Mouse (Mus musculus): Measurements from ENCODE around the gene Gmds. TPM values are rescaled to one million over a fixed set of nuclear protein-coding genes. Genes with fewer than 3 reads are reported as not detected.
A peak's percentile ranks its signal among the peaks of the same experiment; 100 is the strongest.

Gmds gene
- polyA plus RNA-seq, 1 experiment from 2014 or later: 41.0 TPM

DNA sequence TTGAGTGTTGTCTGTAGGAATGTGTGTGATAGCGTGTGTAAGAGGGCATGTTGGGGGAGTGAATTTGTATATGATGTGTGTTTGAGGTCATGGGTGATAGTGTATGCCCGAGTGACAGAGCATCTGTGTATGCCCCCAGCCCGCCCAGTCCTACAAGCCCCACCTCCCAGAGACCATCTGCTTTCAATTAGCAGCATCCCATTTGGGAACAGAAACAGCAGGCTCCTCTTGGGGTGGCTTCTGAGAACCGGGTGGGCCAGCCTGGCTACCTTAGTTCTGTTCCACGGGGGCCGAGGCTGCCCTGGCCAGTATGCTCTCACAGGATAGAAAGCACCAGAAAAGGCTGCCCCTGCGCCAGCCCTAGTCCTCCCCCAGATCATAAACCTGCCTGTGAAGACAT is 520.2 kb downstream of the Gmds start:
- H3K27me3 ChIP-seq: peaks cover 78% of the 10 kb centered on the region
- 29% methylated on average over 7 of the region's 7 CpGs for WGBS
- no peak overlapping the region for H3K9ac ChIP-seq
- H3K36me3 ChIP-seq: no peaks in the 10 kb centered on the region
- ATAC-seq (ENCODE audit: insufficient number of reproducible peaks, insufficient read depth, low FRiP score, low TSS enrichment, low read depth): no peak
- H3K4me1 ChIP-seq: peaks cover 78% of the 10 kb centered on the region
- H3K4me2 ChIP-seq: no peak overlapping the region
- H3K27ac ChIP-seq: no peak overlapping the region
- H3K4me3 ChIP-seq: no peak overlapping the region
- no peaks in the 10 kb centered on the region for H3K9me3 ChIP-seq

DNA sequence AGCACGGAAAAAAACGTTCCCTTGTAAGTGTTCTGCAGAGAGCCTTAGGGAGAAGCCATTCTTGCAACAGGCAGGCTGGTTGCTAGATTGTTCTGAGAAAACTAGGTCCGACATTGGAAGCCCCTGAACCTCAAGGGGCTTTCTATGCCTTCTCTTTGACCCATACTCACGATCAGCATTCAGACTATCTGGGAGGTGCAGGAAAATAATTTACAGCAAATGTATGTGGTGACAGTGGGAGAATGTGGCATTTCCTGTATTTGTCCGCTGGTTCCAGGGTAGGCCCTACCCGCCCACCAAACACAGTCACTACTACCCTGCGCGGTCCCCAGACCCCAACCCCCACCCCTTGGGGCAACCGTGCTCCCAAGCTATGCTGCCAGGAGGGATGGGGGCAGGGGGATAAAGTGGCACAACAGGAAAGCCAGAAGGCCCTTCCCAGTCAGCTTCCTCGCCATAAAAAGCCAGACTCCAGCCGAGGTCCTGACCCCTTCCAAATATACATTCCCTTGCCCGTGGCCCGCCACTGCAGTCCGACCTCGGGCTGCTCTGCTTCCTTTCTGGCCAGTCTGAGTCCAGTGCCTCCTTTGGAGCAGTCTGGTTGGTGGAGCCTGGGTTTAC is 523.0 kb downstream of the Gmds start:
- no peaks in the 10 kb centered on the region for H3K9me3 ChIP-seq
- peak overlapping the region; percentile 58 for H3K9ac ChIP-seq
- H3K27me3 ChIP-seq: peaks cover 91% of the 10 kb centered on the region
- H3K27ac ChIP-seq: no peak overlapping the region
- peak; percentile 29; the same call in 1 of the 2 replicates for ATAC-seq (ENCODE audit: insufficient number of reproducible peaks, insufficient read depth, low FRiP score, low TSS enrichment, low read depth)
- peak overlapping the region; percentile 65 for H3K4me2 ChIP-seq
- peaks cover 70% of the 10 kb centered on the region for H3K4me1 ChIP-seq
- H3K36me3 ChIP-seq: no peaks in the 10 kb centered on the region
- 21% methylated on average over 15 of the region's 15 CpGs for WGBS
- H3K4me3 ChIP-seq: no peak overlapping the region

DNA sequence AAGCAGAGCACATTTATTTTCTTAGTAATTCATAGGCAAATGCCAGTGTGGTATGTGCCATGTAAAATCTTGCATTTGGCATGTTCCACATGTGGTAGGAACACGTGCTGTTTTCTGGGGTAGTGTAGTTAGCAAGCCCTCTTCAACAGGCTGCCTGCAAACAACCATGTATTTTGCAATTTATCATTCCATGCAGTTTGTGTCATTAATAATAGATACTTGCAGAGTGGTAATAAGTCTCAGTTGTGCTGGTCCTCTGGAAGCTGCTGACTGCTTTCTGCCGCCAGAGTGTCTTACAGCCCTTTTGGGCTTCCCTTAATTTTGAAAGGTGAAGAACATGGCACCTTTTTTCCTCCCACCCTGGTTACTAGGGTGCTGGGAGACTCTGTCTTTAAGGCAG is 525.8 kb downstream of the Gmds start:
- no peaks in the 10 kb centered on the region for H3K9me3 ChIP-seq
- no peak for ATAC-seq (ENCODE audit: insufficient number of reproducible peaks, insufficient read depth, low FRiP score, low TSS enrichment, low read depth)
- no peaks in the 10 kb centered on the region for H3K36me3 ChIP-seq
- H3K4me1 ChIP-seq: peaks cover 61% of the 10 kb centered on the region
- WGBS: 56% methylated on average over 2 of the region's 2 CpGs
- peaks cover 84% of the 10 kb centered on the region for H3K27me3 ChIP-seq
- H3K4me3 ChIP-seq: peak overlapping the region; percentile 14
- peak overlapping the region; percentile 36; the same call in 1 of the 2 replicates for H3K9ac ChIP-seq
- peak overlapping the region; percentile 65 for H3K4me2 ChIP-seq
- no peak overlapping the region for H3K27ac ChIP-seq

DNA sequence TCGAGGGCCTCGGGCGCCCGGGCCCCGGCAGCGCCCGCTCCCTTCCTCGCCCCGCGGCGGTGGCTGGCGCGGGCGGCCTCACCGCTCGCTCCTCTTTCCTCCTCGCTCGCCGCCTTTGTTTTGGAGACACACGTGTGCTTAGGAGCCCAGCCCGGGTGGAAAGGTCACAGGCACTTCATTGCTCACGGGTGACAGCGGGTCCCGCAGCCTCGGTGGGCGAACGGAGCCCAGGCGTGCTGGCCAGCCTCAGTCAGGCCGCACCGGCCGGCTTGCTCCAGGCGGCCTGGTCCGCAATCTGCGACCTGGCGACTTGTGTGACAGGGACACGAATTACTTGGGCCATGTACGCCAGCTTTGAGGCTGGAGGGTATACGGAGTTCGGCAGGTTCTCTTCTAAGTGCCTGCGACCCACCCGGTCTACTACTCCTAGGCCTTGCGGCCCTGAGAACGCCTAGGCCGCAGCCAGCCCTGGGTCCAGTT is 527.0 kb downstream of the Gmds start:
- Histone ChIP-seq H3K27me3 (peaks cover 85% of the 10 kb centered on the region), H3K4me2 (peak overlapping the region; percentile 65), H3K4me1 (peaks cover 69% of the 10 kb centered on the region), H3K36me3 (no peaks in the 10 kb centered on the region), H3K9me3 (no peaks in the 10 kb centered on the region), H3K9ac (peak overlapping the region; percentile 78), H3K27ac (peak overlapping the region; percentile 72), H3K4me3 (peak overlapping the region; percentile 49)
- whole genome bisulfite sequencing: 12% methylated on average over 44 of the region's 44 CpGs
- peak; percentile 8; the same call in 1 of the 2 replicates for ATAC-seq (ENCODE audit: insufficient number of reproducible peaks, insufficient read depth, low FRiP score, low TSS enrichment, low read depth)

DNA sequence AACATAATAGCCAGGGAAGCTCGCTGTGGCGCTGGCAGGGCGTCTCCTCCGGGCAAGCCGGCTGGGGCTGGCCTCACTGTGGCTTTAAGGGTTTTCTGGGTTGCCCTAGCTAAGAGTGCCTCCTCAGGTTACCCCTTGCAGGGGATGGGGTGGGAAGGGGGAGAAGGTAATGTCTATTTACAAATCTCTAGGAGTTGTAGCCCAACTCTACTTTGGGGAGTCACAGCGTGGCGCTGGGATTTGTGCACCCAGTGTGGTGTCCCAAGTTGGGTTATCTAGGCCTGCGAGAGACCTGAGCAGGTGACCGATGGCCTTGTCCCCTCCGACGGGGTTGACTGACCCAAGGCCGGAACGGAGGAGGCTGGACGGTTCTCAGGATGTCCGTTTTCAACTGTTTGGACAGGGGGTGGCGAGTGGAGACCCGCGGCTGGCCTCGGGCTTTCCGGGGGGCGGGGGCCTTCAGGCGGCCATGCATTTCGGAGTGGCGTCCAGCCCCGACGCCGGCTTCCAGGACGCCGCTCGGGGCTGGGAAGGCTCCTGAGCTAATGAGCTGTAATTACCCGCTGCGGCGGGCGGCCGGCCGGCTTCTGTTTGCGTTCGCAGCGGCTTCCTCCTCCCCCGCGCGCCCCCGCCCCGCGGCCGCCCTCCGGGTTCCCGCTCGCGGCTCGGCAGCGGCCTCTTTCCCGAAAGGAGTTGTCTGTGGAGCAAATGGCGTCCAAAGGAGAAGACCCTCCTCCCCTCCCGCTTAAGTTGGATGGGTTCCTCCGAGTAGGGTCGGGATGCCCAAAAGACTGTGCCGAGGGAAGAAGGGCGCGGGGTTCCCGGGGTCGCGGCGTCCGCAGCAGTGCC is 527.6 kb downstream of the Gmds start:
- peak overlapping the region; percentile 65 for H3K4me2 ChIP-seq
- no peaks in the 10 kb centered on the region for H3K36me3 ChIP-seq
- no peaks in the 10 kb centered on the region for H3K9me3 ChIP-seq
- ATAC-seq (ENCODE audit: insufficient number of reproducible peaks, insufficient read depth, low FRiP score, low TSS enrichment, low read depth): peak; percentile 39; the same call in 1 of the 2 replicates
- peak overlapping the region; percentile 78 for H3K9ac ChIP-seq
- peak overlapping the region; percentile 72 for H3K27ac ChIP-seq
- under 1% methylated on average over 58 of the region's 65 CpGs for WGBS
- H3K4me3 ChIP-seq: peak overlapping the region; percentile 49
- peaks cover 85% of the 10 kb centered on the region for H3K27me3 ChIP-seq
- peaks cover 66% of the 10 kb centered on the region for H3K4me1 ChIP-seq

DNA sequence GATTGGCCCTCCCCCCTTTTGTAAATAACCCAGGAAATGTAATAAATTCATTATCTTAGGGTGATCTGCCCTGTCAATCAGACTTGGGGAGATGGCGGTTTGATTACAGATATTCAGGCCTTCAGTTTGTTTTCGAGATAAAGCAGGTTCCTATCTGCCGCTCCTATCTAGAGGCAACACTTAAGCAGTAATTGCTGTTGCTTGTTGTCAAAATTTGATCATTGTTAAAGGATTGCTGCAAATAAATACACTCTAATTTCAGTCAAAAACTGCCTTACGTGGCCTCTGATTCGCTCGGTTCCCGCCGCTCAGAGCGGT is 528.2 kb downstream of the Gmds start:
- H3K9ac ChIP-seq: peak overlapping the region; percentile 78
- H3K27ac ChIP-seq: peak overlapping the region; percentile 72; the same call in 1 of the 2 replicates
- 2% methylated on average over 9 of the region's 9 CpGs for WGBS
- H3K27me3 ChIP-seq: peaks cover 85% of the 10 kb centered on the region
- H3K36me3 ChIP-seq: no peaks in the 10 kb centered on the region
- H3K4me2 ChIP-seq: peak overlapping the region; percentile 65
- peaks cover 66% of the 10 kb centered on the region for H3K4me1 ChIP-seq
- no peaks in the 10 kb centered on the region for H3K9me3 ChIP-seq
- peak overlapping the region; percentile 49 for H3K4me3 ChIP-seq
- no peak for ATAC-seq (ENCODE audit: insufficient number of reproducible peaks, insufficient read depth, low FRiP score, low TSS enrichment, low read depth)

DNA sequence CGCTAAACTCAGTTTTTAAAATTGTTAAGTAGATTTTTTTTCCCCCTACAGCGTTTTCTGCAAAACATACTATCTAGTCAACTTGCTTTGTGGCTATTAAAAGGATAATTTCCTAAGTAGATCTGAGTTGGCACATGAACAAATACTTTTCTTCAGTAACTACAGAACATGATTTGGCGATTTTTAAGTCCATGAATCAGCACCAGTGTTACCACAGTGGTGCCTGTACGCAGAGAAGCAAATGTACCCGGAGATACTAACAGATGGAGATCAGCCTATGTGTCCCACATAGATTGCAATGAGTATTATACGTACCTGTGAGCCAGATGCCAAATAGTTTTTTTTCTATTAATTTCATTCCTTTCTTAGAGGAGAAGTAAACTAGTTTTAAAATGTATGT is 528.8 kb downstream of the Gmds start:
- 8% methylated on average over 6 of the region's 6 CpGs for WGBS
- Histone ChIP-seq H3K27me3 (peaks cover 85% of the 10 kb centered on the region), H3K9me3 (no peaks in the 10 kb centered on the region), H3K27ac (no peak overlapping the region), H3K4me3 (peak overlapping the region; percentile 38), H3K9ac (peak overlapping the region; percentile 62; the same call in 1 of the 2 replicates), H3K4me2 (peak overlapping the region; percentile 47), H3K4me1 (peaks cover 61% of the 10 kb centered on the region), H3K36me3 (no peaks in the 10 kb centered on the region)
- ATAC-seq (ENCODE audit: insufficient number of reproducible peaks, insufficient read depth, low FRiP score, low TSS enrichment, low read depth): no peak

DNA sequence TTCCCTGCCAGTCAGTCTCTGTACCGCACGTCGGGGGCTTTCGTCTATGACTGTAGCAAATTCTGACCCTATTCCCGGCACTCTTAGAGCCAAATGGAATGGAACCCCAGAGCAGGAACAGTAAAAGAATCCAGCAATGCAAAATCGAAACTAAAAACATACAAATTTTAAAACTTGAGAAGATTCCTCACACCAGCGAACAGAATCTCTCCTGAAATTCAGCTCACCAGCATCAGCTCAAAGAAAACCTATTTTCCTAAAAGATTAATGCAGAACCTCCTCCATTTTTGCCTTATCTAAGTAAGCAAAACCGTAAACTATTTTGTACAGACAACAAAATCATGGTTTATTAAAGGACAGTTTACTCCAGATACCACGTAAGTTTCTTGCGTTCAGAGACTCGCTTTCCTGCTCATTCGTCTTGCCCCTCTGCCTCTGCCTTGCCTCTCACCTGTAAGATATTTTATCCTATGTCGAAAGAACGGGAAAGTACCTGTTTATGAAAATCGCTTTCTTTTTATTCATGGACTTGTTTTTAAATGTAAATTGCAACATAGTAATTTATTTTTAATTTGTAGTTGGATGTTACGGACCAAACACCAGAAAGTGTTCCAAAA is 529.6 kb downstream of the Gmds start:
- H3K36me3 ChIP-seq: no peaks in the 10 kb centered on the region
- peak overlapping the region; percentile 70 for H3K4me3 ChIP-seq
- H3K9me3 ChIP-seq: no peaks in the 10 kb centered on the region
- peak overlapping the region; percentile 89 for H3K9ac ChIP-seq
- H3K4me1 ChIP-seq: peaks cover 59% of the 10 kb centered on the region
- ATAC-seq (ENCODE audit: insufficient number of reproducible peaks, insufficient read depth, low FRiP score, low TSS enrichment, low read depth): no peak
- peak overlapping the region; percentile 95; the same call in 1 of the 2 replicates for H3K27ac ChIP-seq
- 4% methylated on average over 16 of the region's 16 CpGs for WGBS
- H3K4me2 ChIP-seq: peak overlapping the region; percentile 97
- peaks cover 85% of the 10 kb centered on the region for H3K27me3 ChIP-seq

DNA sequence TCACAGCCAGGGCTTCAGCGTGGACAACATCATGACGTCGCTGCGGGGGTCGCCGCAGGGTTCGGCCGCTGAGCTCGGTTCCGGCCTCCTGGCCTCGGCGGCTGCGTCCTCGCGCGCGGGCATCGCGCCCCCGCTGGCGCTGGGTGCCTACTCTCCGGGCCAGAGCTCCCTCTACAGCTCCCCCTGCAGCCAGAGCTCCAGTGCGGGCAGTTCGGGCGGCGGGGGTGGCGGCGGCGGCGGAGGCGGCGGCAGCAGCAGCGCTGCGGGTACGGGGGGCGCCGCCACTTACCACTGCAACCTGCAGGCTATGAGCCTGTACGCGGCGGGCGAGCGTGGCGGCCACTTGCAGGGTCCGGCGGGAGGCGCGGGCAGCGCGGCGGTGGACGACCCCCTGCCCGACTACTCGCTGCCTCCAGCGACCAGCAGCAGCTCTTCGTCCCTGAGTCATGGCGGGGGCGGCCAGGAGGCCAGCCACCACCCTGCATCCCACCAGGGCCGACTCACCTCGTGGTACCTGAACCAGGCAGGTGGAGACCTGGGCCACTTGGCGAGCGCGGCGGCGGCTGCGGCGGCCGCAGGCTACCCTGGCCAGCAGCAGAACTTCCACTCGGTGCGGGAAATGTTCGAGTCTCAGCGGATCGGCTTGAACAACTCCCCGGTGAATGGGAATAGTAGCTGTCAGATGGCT is 530.3 kb downstream of the Gmds start:
- peak overlapping the region; percentile 89 for H3K9ac ChIP-seq
- peak overlapping the region; percentile 95 for H3K27ac ChIP-seq
- H3K27me3 ChIP-seq: peaks cover 85% of the 10 kb centered on the region
- under 1% methylated on average over 69 of the region's 73 CpGs for WGBS
- H3K4me2 ChIP-seq: peak overlapping the region; percentile 97
- no peaks in the 10 kb centered on the region for H3K36me3 ChIP-seq
- ATAC-seq (ENCODE audit: insufficient number of reproducible peaks, insufficient read depth, low FRiP score, low TSS enrichment, low read depth): no peak
- H3K9me3 ChIP-seq: no peaks in the 10 kb centered on the region
- peak overlapping the region; percentile 70 for H3K4me3 ChIP-seq
- H3K4me1 ChIP-seq: peaks cover 59% of the 10 kb centered on the region

DNA sequence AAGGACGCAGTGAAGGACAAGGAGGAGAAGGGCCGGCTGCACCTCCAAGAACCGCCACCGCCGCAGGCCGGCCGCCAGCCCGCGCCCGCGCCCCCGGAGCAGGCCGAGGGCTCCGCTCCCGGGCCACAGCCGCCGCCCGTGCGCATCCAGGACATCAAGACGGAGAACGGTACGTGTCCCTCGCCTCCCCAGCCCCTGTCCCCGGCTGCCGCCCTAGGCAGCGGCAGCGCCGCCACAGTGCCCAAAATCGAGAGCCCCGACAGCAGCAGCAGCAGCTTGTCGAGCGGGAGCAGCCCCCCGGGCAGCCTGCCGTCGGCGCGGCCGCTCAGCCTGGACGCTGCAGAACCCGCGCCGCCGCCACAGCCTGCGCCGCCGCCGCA is 530.8 kb downstream of the Gmds start:
- Histone ChIP-seq H3K4me1 (peaks cover 57% of the 10 kb centered on the region), H3K4me2 (peak overlapping the region; percentile 97)
- ATAC-seq (ENCODE audit: insufficient number of reproducible peaks, insufficient read depth, low FRiP score, low TSS enrichment, low read depth): no peak

More for the DNA sequence above, 530.8 kb downstream of the Gmds start:
- Histone ChIP-seq H3K27me3 (peaks cover 85% of the 10 kb centered on the region), H3K36me3 (no peaks in the 10 kb centered on the region), H3K9ac (peak overlapping the region; percentile 89), H3K4me3 (peak overlapping the region; percentile 70), H3K27ac (peak overlapping the region; percentile 95), H3K9me3 (no peaks in the 10 kb centered on the region)
- WGBS: under 1% methylated on average over 46 of the region's 47 CpGs

All from embryonic facial prominence, embryonic 13.5 days (tissue).